Mouse (Mus musculus) lung, embryonic 16.5 days (tissue): ENCODE measurements around the gene Zfyve21. TPM values are rescaled to one million over a fixed set of nuclear protein-coding genes. Genes with fewer than 3 reads are reported as not detected.

Experiments used
- ATAC-seq: fragments of 200-750 bp; cut with Nextera tagmentation; 2 replicates; pipeline ENCODE4 v1.8.0; 2017; ENCODE audit warnings: low read depth, mild to moderate bottlenecking, moderate library complexity
- H3K27ac ChIP-seq: fragments of 300-500 bp; sonication (generic); 2 replicates; pipeline ENCODE4 v1.5.1; 2014; ENCODE audit warnings: mild to moderate bottlenecking, control low read depth, low read length
- H3K27me3 ChIP-seq: fragments of 300-500 bp; sonication (generic); 2 replicates; pipeline ENCODE4 v1.6.1; 2014; ENCODE audit warnings: low read depth, low read length, mixed read lengths; ENCODE audit not compliant: control insufficient read depth, insufficient read depth
- H3K36me3 ChIP-seq: fragments of 300-500 bp; sonication (generic); 2 replicates; pipeline ENCODE4 v1.6.1; 2014; ENCODE audit warnings: low read length; ENCODE audit not compliant: control insufficient read depth, insufficient read depth
- H3K4me1 ChIP-seq: fragments of 300-500 bp; sonication (generic); replicated peaks from 2 replicates; pipeline ENCODE4 v1.6.1; 2014; ENCODE audit warnings: low read length, mixed read lengths; ENCODE audit not compliant: control insufficient read depth, insufficient read depth
- H3K4me2 ChIP-seq: fragments of 300-500 bp; sonication (generic); 2 replicates; pipeline ENCODE4 v1.6.1; 2014; ENCODE audit warnings: low read depth, low read length, control low read depth
- H3K4me3 ChIP-seq: fragments of 300-500 bp; sonication (generic); 2 replicates; pipeline ENCODE4 v1.5.1; 2014; ENCODE audit warnings: mild to moderate bottlenecking, low read length, control low read depth
- H3K9ac ChIP-seq: fragments of 300-500 bp; sonication (generic); 2 replicates; pipeline ENCODE4 v1.6.1; 2014; ENCODE audit warnings: low read length, control low read depth
- H3K9me3 ChIP-seq: fragments of 300-500 bp; sonication (generic); 2 replicates; pipeline ENCODE4 v1.6.1; 2016; ENCODE audit warnings: low read length; ENCODE audit not compliant: control insufficient read depth
- WGBS: fragments of 180-500 bp; shearing (Covaris S2); extraction: QIAGEN DNeasy Blood & Tissue Kit; methylation state at CpG from one replicate; pipeline ENCODE4 v1.1.7; 2014; 5-methylcytosine and 5-hydroxymethylcytosine counted together
- polyA plus RNA-seq: library from polyadenylated mRNA; unstranded; fragments of >200 nt; fragmentation: Nextera tagmentation; extraction: Ambion mirVana; gene quantifications from 2 replicates; pipeline ENCODE4 v1.2.1, GENCODE M21; 2015

Gene Zfyve21
- polyA plus RNA-seq, 1 experiment from 2014 or later, result 111 TPM

DNA sequence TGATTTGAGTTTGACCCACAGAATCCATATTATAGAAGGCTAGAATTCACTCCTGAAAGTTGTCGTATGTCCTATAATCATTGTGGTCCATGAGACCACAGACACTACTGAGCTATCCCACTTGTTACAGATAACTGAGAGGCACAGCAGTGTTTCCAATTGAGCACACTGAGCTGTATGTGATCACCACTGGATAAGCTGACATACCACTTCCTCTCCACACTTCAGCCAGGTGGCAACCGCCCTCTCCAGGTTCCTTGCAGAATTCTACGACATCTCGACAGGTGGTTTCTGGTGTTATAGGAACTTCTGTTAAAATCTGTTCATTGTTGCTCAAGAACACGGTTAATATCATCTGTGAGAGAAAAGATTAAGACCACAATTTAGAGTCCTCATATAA, 58.1 kb downstream of the Zfyve21 start:
- ATAC-seq, result no peak
- H3K4me1 ChIP-seq, result no peaks in the 10 kb centered on the region
- peaks cover 2% of the 10 kb centered on the region; the same call in 1 of the 2 replicates for H3K36me3 ChIP-seq
- H3K9ac ChIP-seq, result no peak overlapping the region
- WGBS, result 83% methylated on average over 5 of the region's 5 CpGs
- no peaks in the 10 kb centered on the region for H3K9me3 ChIP-seq
- H3K27me3 ChIP-seq, result no peaks in the 10 kb centered on the region
- no peak overlapping the region for H3K27ac ChIP-seq
- H3K4me3 ChIP-seq, result no peak overlapping the region
- no peak overlapping the region for H3K4me2 ChIP-seq

DNA sequence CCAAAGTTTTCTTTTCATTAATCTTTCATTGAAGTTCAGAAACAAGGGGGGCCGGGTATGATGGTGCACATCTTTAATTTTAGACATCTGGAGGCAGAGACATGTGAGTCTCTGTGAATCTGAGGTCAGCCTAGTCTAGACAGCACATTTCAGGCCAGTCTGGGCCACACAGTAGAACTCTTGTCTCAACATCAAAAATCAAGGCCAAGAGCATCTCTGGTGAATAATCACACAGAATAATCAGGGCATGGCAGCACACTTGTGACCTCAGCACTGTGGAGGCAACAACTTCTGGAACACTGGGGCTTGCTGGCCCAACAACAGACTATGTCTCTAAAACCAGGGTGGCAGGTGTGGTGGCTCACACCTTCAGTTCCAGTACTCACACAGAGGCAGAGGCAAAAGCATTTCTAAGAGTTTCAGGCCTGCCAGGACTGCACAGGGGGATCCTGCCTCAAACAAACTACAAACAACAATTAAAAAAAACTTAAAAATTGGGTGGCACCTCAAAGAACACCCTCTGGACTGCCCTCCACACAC, 60.7 kb downstream of the Zfyve21 start:
- peaks cover 2% of the 10 kb centered on the region; the same call in 1 of the 2 replicates for H3K36me3 ChIP-seq
- H3K4me2 ChIP-seq, result no peak overlapping the region
- 77% methylated on average over 1 of the region's 1 CpGs for WGBS
- H3K27ac ChIP-seq, result no peak overlapping the region
- ATAC-seq, result no peak
- H3K9ac ChIP-seq, result no peak overlapping the region
- H3K27me3 ChIP-seq, result no peaks in the 10 kb centered on the region
- no peaks in the 10 kb centered on the region for H3K9me3 ChIP-seq
- H3K4me3 ChIP-seq, result no peak overlapping the region
- no peaks in the 10 kb centered on the region for H3K4me1 ChIP-seq

DNA sequence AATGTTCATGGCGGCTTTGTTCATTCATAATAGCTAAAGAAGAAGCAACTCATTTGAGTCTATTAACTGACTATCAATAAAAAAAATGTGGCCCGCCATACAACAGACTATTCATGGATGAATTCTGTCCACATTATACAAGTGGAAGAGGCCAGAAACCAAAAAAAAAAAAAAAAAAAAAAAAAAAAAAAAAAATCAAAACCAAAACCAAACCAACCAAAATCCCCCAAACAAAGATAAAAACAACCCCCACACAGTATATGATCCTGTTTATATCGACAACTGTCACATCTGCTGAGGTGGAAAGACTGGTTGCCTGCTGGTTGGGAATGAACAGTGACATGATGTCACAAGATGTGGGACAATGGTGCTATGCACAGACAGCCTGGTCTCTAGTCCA, 61.5 kb downstream of the Zfyve21 start:
- no peak overlapping the region for H3K4me3 ChIP-seq
- H3K9me3 ChIP-seq, result no peaks in the 10 kb centered on the region
- no peak overlapping the region for H3K9ac ChIP-seq
- 77% methylated on average over 3 of the region's 3 CpGs for WGBS
- H3K27ac ChIP-seq, result no peak overlapping the region
- H3K27me3 ChIP-seq, result no peaks in the 10 kb centered on the region
- H3K4me2 ChIP-seq, result no peak overlapping the region
- H3K36me3 ChIP-seq, result peaks cover 2% of the 10 kb centered on the region; the same call in 1 of the 2 replicates
- no peaks in the 10 kb centered on the region for H3K4me1 ChIP-seq
- no peak for ATAC-seq

DNA sequence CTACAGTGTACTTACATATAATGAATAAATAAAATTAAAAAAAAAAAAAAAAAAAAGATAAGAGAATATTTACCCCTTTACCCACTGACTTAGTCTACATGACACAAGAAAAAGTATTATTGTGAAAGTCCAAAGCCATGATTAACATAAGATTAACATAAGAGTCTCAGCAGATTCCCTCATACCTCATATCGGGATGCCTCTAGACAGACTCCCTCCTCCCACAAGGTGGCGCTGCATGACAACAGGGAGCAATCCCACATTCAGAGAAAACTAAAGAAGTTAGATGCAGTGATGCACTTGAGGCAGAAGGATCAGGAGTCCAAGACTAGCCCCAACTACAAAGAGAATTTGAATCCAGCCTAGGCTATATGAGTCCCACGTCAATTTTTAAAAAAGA, 64.2 kb downstream of the Zfyve21 start:
- no peak overlapping the region for H3K27ac ChIP-seq
- WGBS, result 9% methylated on average over 3 of the region's 3 CpGs
- no peak overlapping the region for H3K4me3 ChIP-seq
- H3K27me3 ChIP-seq, result no peaks in the 10 kb centered on the region
- H3K4me2 ChIP-seq, result no peak overlapping the region
- H3K9ac ChIP-seq, result no peak overlapping the region
- 0 out of 2 replicates have a peak, but pooled peaks cover 2% of the 10 kb centered on the region for H3K4me1 ChIP-seq
- H3K36me3 ChIP-seq, result no peaks in the 10 kb centered on the region
- no peaks in the 10 kb centered on the region for H3K9me3 ChIP-seq
- ATAC-seq, result peak; percentile 83

Other genes with a start within 250 kb of the Zfyve21 start
- gene Mark3, start 239.6 kb upstream of the Zfyve21 start, polyA plus RNA-seq, result 23.5 and 24.0 TPM in 2 replicates
- gene Ckb, start 141.8 kb upstream of the Zfyve21 start, polyA plus RNA-seq, result 210 and 218 TPM in 2 replicates
- 7.0 and 7.2 TPM in 2 replicates for gene Trmt61a, start 136.1 kb upstream of the Zfyve21 start, polyA plus RNA-seq
- 50.2 and 50.7 TPM in 2 replicates for gene Bag5, start 100.9 kb upstream of the Zfyve21 start, polyA plus RNA-seq
- 45.7 and 47.0 TPM in 2 replicates for gene Apopt1, start 100.9 kb upstream of the Zfyve21 start, polyA plus RNA-seq
- gene Klc1, start 55.3 kb upstream of the Zfyve21 start, polyA plus RNA-seq, result 82.4 and 86.9 TPM in 2 replicates
- 9.1 and 9.2 TPM in 2 replicates for gene Xrcc3, start 297 bp upstream of the Zfyve21 start, polyA plus RNA-seq
- 11.3 and 15.9 TPM in 2 replicates for gene Ppp1r13b, start 93.9 kb downstream of the Zfyve21 start, polyA plus RNA-seq
- 621 and 663 TPM in 2 replicates for gene Atp5mpl, start 152.8 kb downstream of the Zfyve21 start, polyA plus RNA-seq
- gene Tdrd9, start 157.4 kb downstream of the Zfyve21 start, polyA plus RNA-seq, result 0.18 and 0.23 TPM in 2 replicates
- not detected in 2 replicates for gene Rd3l, start 167.1 kb downstream of the Zfyve21 start, polyA plus RNA-seq